Mouse (Mus musculus): ENCODE measurements at regions not wholly inside any gene's neighbourhood (a gene's known extent, or its start where the extent isn't known, plus 50 kb on each side); places are given as distances from the start of the nearest gene placed in this dataset.
"Not testable (repeated sequence)": the region's sequence is repeated elsewhere in the genome, so short reads cannot be mapped to it uniquely, and the experiment has no call there.

GRCm38 (mm10) chr12:71533701-71534100, 224.0 kb downstream of the Dact1 start:
- no peak for ATAC-seq

DNA sequence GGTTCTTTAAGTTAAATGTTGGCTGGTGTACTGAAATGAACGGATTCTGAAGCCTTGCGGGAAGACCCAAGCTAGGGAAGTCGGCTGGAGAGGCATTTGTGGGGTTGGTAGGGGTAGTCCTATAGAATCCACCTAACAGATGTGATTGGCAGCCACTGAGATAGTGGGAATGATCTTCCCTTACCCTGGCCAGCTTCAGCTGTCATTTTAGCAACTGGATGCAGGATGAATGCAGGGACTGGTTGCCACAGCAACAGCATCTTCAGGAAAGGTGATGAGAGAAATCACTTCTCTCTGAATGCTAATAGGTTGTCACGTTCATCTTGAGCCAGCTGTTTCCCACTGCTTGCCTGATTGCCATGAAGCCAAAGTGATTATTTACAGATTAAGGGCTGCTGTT, 224.5 kb downstream of the Dact1 start:
- no peak for ATAC-seq

DNA sequence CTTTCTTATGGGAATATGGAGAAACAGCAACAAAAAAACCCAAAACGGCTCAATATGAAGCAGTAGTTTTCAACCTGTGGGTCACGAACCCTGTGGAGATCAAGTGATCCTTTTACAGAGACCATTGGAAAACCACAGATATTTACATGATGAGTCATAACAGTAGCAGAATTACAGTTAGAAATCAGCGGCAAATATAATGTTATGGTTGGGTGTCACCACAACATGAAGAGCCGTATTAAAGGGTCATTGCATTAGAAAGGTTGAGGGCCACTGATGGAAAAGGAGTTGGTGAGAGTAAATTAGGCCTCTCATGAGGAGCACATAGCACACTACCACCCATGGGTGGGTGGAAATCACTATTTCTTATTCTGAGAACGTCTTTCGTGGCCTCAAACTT, 225.6 kb downstream of the Dact1 start:
- no peak for ATAC-seq

DNA sequence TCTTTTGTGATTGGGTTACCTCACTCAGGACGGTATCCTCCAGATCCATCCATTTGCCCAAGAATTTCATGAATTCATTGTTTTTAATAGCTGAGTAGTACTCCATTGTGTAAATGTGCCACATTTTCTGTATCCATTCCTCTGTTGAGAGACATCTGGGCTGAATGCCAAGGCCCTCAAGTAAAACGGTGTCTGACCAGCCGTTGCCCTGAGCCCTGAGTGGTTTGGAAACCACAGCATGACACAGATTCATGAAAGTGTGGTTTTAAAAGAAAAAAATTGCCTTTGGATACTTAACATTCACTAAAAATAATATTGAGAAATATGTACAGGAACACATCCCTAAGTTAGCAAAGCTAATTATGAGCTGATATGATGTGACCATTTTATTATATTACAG, 226.1 kb downstream of the Dact1 start:
- not testable (repeated sequence) for ATAC-seq

DNA sequence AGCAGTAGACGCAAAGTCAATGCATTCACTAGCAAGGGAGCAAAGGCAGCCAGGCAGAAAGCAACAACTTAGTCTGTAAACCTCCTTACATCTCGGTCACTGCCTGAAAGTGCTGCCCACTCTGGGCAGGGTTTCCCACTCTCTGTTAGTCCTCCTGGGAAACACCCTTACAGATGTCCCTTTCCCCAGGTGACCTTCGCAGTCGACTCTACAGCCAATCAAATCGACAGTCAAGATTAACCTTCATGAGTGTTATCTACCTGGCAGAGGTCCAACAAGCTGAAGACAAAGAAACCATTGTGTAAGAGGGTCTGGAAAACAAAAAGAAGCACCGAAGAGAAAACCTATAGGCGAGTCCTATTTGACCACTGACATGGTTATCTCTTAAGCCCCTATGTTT, 229.0 kb downstream of the Dact1 start:
- no peak for ATAC-seq

DNA sequence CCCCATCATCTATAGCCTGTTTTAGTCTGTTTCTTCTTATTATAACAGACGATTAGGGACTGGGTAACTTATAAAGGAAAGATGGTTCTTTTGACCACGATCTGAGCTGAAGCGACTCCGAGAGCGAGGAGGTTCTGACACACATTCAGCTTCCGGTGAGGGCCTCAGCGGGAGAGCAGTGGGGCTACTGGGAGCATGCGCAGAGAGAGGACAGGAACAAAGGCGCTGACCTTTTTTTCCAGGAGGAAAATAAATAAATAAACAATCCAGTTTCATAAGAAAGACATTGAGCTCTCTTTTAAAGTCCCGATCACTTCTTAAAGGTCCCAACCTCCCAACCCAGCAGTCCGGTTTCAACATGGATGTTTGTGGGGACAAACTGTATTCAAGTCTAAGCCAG, 230.6 kb downstream of the Dact1 start:
- no peak for ATAC-seq

GRCm38 (mm10) chr12:71541961-71542360, 232.3 kb downstream of the Dact1 start:
- ATAC-seq = no peak

DNA sequence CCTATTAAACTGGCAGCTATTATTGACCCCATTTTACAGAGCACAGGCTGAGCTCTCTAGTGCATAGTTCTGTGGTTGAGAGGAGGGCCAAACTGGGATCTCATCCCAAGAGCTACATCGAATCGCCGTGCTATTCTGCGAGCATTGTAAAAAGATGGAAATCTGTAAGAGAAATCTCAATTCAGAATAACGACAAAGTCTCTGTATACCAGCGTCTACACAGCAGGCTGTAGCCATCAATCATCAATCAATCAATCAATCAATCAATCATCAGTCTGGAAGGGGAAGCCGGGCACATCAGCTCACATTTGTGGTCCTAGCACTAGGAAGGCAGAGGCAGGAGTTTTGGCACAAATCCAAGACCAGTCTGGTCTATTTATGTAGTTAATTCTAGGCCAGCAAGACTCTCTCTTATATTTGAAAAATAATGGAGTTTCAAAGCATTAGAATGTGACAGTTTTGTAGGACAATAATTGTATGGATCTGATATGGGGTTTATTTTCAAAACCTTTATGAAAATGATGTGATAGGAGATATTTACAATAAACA, 234.0 kb downstream of the Dact1 start:
- ATAC-seq = no peak

DNA sequence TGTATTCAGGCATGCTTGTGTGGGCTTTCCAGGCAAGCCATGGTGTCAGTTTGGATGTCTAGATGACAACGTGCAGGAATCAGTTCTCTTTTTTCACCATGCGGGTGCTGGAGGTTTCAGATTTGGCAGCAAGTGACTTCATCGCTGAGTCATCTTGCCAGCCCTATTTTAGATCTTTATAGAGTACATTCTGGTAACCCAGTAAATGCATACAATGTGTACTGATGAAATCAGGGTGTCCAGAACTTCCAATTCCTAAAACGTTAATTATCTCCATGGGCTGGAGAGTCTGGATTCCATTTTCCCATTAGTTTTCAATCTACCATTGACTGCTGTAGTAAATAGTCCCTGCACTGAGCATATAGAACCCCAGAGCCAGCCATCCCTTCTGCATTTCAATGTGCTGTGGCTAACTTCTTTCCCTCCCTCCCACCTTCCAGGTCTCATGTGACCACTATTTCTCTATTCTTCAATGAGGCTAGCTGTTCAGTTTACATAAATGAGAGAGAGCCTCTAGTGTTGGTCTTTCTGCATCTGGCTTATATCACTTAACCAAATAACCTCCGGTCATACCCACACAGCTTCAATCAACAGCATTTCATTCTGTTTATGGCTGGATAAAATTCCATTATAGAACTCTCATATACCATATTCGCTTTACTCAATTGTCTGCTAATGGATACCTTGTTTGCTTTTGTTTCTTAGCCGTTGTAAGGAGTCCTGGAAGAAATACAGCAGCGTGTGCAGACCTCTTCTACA, 234.9 kb downstream of the Dact1 start:
- no peak for ATAC-seq

- ATAC-seq = no peak
Observed at GRCm38 (mm10) chr12:71546523-71547265, 237.0 kb downstream of the Dact1 start.

DNA sequence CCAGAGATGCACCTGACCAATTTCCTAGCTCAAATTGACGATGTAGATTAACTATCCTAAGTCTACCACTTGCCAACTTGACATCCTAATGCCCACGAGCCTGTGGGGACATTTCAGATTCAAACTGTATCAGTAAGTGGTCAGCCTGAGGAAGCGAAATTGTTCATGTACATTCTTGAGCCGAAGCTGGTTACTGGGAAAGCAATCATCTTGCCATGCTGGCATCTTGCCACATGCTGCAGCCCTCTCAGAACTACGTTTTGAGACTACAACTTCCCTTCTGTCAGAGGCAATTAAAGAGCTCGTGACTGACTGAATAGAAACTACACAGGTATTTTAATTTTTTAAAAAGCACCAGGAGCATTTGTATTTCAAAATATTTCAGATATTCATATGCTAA, 239.7 kb downstream of the Dact1 start:
- no peak for ATAC-seq

DNA sequence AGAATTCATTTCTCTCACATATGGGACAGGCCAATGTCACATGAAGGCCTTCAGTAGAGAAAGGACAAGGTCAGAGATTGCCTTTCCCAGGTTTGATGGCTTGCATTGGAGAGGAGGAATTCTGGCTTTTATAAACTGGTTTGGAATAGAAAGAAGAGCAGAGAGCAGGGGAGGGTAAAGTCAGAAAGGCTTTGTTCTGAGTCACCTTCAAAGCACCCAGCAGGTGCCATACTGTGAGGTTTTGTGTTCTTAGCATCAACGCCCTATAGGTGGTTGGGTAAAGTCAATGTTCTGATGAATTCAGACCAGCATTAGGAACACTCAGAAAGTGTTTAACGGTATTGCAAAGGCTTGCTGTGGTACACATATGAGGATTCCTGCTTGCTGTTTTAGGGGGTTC, 244.5 kb downstream of the Dact1 start:
- ATAC-seq = no peak

DNA sequence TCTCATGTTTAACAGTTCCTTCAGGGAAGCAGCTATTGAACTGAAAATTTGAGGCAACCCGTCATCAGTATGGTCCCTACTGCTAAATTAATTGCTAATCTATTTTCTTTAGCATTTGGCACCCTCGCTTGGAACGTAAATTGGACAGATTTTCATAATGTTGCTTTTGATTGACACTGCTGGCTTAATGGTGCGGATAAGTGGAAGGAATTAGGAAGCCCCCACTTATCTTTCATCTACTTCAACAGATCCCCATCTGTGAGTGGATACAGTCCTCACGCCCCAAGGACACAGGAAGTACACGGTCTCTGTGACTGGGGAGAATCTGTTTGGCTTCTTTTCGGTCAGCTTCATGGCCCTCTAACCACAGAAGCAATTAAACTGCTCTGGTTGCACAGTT, 251.6 kb downstream of the Dact1 start:
- no peak for ATAC-seq

DNA sequence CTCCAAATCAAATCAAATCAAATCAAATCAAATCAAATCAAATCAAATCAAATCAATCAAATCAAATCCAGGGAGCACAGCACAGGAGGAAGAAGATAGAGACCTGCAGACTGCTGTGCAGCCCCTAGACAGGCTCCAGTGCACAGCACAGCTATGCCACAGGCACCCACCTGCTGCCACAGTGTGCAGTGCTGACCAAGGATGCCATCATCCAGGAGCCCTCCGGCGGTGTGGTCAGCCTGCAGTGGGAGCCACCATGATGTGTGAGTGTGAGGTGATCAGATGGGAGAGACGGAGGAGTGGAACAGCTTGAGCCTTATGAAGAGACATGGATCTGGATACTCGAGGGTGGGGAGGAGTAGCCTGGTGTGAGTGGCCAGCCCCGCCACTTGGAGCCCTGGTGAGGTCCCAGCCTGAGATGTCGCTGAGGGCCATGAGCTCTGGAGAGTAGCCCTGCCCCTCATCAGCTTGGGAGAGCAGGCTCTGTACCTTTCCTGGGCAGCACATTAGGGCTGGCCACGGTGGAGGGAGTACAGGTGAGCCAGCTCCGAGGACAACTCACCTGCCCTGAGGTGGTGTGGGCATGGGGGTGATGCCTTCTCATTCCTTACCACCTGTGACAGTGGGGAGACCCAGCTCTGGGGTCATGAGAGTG, 252.4 kb downstream of the Dact1 start:
- ATAC-seq = no peak

DNA sequence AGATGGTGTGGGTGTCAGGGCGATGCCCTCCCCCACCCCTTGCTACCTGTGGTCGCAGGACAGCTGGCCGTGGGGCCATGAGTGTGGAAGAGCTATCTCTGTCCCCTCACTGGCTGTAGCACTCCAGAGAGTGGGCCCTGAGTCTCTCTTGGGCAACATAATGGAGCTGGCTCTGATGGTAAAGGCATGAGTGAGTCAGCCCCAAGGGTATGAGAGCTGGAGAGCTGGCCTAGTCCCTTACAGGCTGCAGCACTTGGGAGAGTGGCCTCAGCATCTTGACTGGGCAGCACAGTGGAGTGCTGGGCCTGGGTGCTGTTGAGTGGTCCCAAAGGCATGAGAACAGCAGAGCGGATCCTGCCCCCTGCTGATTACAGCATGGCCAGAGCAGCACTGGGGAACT, 253.5 kb downstream of the Dact1 start:
- no peak for ATAC-seq

DNA sequence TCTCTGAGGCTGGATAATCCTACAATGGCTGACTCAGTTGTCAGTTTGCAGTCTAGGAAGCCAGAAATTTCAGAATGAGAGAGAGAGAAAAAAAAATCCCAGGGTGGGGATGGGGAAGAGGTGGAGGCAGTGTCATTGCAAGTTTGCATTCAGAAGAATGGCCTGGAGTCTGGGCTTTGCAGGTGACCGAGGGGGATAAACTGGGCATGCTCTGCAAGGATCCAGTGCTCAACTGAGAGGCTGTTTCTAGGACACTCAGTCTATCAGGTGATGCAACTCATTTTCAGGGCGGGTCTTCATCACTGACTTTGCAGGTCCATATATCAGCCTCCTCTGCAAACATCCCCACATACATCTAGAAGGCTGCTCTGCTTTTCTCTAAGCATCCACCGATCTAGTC, 256.7 kb downstream of the Dact1 start:
- no peak for ATAC-seq

GRCm38 (mm10) chr12:71568251-71568650, 258.6 kb downstream of the Dact1 start:
- no peak for ATAC-seq

DNA sequence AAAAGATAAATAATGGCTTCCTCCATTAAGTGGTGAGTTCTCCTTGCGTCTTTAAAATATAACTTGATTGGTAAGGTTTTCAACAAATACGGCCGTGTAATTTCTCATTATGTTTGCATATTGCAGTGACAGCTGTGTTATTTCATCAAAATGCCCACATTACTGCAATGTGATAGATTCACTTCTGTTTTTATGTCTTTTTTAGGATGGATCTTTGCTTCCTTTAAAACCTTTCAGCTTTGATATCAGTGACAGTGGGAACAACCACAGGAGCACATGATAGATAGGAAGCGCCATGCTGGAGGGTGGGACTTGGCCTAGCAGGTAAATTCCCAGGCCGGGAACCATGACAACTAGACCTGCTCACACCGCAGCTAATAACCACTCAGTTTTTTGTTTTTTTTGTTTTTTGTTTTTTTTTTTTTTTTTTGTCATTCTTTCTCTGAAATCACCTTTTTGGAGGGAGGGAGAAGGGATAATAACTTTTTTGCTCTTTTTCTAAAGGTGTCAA, 259.3 kb downstream of the Dact1 start:
- no peak for ATAC-seq

- ATAC-seq = no peak
Observed at GRCm38 (mm10) chr12:71569662-71570061, 260.0 kb downstream of the Dact1 start.

DNA sequence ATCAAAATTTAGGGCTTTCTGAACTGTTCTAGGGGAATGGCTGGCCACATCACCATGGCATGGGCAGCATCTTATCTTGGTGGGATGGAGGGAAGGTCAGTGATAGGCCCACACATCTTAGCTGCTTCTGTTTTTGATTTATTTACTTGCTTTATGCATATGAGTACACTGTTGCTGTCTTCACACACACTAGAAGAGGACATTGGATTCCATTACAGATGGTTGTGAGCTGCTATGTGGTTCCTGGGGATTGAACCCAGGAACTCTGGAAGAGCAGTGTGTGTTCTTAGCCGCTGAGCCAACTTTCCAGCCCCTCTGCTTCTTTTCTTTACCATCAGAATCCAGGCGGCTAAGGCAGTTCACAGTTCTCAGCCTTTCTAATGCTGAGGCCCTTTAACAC, 260.4 kb downstream of the Dact1 start:
- no peak for ATAC-seq

DNA sequence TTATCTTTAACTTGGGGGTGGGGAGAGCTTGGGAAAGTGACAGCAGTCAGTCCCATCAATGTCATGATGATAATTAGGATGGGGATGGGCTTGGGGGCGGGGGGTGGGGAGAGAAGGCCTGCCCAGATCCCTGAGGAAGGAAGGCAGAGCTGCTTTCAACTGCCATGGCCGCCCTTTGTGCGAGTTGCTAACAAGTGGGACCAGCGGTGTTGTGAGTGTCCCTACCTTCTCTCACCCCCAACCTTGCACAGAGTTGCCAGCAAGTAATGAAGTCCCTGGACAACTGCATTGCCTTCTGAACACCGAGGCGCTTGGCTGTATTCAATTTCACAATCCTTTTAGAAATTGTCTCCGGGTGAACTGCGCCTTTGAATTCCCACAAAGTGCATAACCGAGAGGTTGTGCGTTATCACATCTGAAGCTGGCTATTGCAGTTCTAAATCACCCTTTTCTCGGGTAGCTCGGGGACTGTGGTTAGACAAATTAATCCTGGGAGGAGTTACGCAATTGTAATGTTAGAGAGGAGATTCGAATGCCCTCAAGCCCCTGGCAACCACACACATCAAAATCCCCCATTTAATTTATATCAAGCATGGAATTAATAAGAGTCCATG, 257.9 kb upstream of the Daam1 start:
- no peak for ATAC-seq

DNA sequence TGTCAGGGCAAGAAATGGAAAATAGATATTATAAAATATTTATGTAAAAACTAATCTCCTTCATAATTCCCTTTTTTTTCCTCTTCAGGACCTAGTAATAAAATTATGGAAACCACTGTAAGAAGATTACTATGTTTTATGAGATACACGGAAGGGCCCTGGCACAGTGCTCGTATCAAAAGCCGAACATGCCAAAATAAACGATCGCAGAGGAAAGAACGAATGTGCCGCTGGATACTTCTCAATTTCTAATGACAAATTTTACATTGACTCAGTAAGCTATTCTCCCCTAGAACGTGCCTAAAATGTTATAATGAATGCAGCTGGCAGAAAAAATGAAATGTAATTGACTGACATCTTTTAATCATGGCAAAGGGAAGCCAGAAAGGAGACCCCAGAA, 257.4 kb upstream of the Daam1 start:
- no peak for ATAC-seq

DNA sequence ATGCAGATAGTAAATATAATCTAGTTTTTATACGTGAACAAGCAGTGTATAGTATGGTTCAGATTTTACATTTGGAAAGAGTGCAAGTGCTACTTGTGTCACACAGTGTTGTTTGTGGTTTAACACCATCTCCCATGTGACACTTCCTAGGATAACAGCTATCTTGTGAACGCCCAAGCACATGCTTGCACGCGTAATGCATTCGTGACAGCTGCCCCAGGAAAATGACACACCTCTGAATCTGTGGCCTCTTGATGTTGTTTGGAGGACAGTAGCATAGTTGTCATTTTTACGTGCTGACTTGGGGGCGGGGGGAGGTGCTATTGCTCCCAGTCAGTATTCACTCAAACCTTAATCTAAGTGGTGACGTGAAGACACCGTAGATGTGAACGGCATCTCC, 256.2 kb upstream of the Daam1 start:
- no peak for ATAC-seq
